Mouse (Mus musculus) testis, adult 2 months (tissue): Measurements from ENCODE around the gene Abcg5. TPM values are rescaled to one million over a fixed set of nuclear protein-coding genes. Genes with fewer than 3 reads are reported as not detected.

Experiments
- H3K27ac ChIP-seq: fragments of 200-500 bp; 2 replicates; pipeline ENCODE4 v1.5.1; 2012; ENCODE audit warnings: low read depth, low read length; ENCODE audit not compliant: control insufficient read depth, insufficient read depth
- H3K27me3 ChIP-seq: fragments of 200-500 bp; 2 replicates; pipeline ENCODE4 v1.6.1; 2012; ENCODE audit warnings: mild to moderate bottlenecking, low read length, moderate library complexity; ENCODE audit not compliant: control insufficient read depth, insufficient read depth
- H3K36me3 ChIP-seq: fragments of 200-500 bp; 2 replicates; pipeline ENCODE4 v1.6.1; 2012; ENCODE audit warnings: mild to moderate bottlenecking, low read length; ENCODE audit not compliant: control insufficient read depth, insufficient read depth
- H3K4me1 ChIP-seq: fragments of 200-500 bp; 2 replicates; pipeline ENCODE4 v1.6.1; 2012; ENCODE audit warnings: low read length; ENCODE audit not compliant: control insufficient read depth, insufficient read depth
- H3K4me3 ChIP-seq: fragments of 200-500 bp; 2 replicates; pipeline ENCODE4 v1.5.1; 2012; ENCODE audit warnings: low read depth, mild to moderate bottlenecking, low read length, moderate library complexity, mixed read lengths; ENCODE audit not compliant: control insufficient read depth
- CTCF ChIP-seq: fragments of 200-500 bp; IDR thresholded peaks from 2 replicates; pipeline ENCODE4 v1.5.1; 2012; ENCODE audit warnings: low read depth, mild to moderate bottlenecking, inconsistent platforms, low read length, moderate library complexity; ENCODE audit not compliant: control insufficient read depth, insufficient read depth, insufficient replicate concordance
- POLR2A ChIP-seq: fragments of 200-500 bp; IDR thresholded peaks from 2 replicates; pipeline ENCODE4 v1.6.1; 2012; ENCODE audit warnings: low read depth, mild to moderate bottlenecking, inconsistent platforms, low read length, moderate library complexity; ENCODE audit not compliant: control insufficient read depth
- polyA plus RNA-seq: library from polyadenylated mRNA; depleted of rRNA; stranded (reverse); fragments of >200 nt; gene quantifications from 2 replicates; pipeline ENCODE4 v1.2.3, GENCODE M21; 2012

Gene Abcg5
- polyA plus RNA-seq, 1 experiment = 0.40 TPM

DNA sequence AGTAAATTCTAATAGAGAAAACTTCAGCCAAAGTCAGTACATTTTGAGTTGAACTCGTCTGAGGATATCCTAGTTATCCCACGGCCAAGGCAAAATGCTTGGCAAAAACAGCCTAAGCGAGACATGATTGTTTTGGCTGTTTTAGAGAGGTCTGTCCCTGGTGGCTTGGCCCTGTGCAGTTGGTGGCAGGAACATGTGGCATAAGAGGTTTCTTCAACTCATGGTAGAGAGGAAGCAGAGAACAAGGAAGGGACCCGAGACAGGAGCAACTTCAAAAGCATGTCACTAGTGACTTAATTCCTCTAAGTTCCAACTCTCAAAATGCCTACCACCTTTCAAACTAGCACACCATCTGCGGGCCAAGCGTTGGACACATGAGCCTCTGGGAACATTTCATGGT is 62.2 kb downstream of the Abcg5 start:
- Histone ChIP-seq H3K4me1 (no peaks in the 10 kb centered on the region), H3K27me3 (no peaks in the 10 kb centered on the region), H3K4me3 (no peak overlapping the region), H3K27ac (no peak overlapping the region), H3K36me3 (no peaks in the 10 kb centered on the region)
- TF ChIP-seq POLR2A (no peak), CTCF (no peak)

DNA sequence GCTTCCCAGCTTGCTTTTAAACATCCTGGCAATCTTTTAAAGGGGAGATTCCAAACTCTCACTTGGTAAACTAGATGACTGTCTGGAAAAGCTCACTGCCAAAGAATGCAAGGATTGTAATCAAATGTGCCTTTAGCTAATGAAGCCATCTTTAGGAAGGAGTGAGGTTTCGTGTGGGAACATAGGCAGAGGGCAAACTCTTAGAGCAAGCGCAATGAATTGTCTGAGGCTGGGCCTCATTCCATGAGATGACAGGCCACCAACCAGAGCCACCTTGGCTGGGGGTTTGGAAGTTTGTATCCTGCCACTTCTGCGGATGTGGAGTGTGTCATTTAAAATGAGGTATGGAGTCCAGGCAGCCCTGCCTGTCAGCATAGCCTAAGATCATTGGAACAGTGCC is 62.7 kb downstream of the Abcg5 start:
- H3K27ac ChIP-seq = no peak overlapping the region

DNA sequence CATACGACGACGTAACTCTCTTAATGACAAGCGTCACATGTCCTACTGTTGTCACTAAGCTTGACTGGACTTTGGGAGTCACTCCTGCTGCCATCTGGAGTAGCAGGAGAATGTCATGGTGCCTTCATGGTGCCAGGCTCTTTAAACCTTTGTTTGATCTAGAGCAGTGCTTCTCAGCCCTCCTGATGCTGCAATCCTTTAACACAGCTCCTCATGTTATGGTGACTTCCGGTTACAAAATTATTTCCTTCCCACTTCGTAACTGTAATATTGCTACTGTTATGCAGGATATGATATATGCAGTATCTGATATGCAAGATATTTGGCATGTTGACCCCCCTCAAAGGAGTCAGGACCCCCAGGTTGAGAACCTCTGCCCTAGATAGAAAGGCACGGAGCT is 63.7 kb downstream of the Abcg5 start:
- Histone ChIP-seq H3K36me3 (no peaks in the 10 kb centered on the region), H3K4me1 (no peaks in the 10 kb centered on the region), H3K27ac (no peak overlapping the region), H3K27me3 (no peaks in the 10 kb centered on the region), H3K4me3 (no peak overlapping the region)
- TF ChIP-seq CTCF = no peak
- TF ChIP-seq POLR2A = no peak

More for the DNA sequence above, 62.7 kb downstream of the Abcg5 start:
- H3K4me3 ChIP-seq = no peak overlapping the region
- H3K27me3 ChIP-seq = no peaks in the 10 kb centered on the region
- no peaks in the 10 kb centered on the region for H3K36me3 ChIP-seq
- TF ChIP-seq CTCF (no peak), POLR2A (no peak)
- no peaks in the 10 kb centered on the region for H3K4me1 ChIP-seq

DNA sequence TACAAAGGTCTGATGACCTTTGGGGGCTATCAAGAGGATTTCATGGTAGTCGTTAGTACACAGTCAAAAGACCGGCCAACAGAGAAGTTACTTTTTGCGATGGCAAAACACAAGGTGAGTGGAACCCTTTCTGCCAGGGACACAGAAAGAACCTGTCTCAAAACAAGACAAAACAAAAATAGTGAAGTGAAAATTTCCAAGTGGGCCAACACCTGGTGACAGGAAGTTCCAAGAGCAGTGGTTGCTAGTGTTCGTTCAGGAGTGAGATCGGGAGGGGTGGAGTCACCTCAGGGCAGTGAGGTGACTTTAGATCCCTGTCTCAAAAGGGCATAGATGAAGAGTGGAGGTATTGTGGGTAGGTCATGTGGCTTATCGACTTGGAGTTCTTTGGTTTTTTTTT is 64.9 kb downstream of the Abcg5 start:
- no peaks in the 10 kb centered on the region for H3K36me3 ChIP-seq
- TF ChIP-seq CTCF = no peak
- H3K4me1 ChIP-seq = no peaks in the 10 kb centered on the region
- no peak overlapping the region for H3K27ac ChIP-seq
- H3K4me3 ChIP-seq = no peak overlapping the region
- no peaks in the 10 kb centered on the region for H3K27me3 ChIP-seq

DNA sequence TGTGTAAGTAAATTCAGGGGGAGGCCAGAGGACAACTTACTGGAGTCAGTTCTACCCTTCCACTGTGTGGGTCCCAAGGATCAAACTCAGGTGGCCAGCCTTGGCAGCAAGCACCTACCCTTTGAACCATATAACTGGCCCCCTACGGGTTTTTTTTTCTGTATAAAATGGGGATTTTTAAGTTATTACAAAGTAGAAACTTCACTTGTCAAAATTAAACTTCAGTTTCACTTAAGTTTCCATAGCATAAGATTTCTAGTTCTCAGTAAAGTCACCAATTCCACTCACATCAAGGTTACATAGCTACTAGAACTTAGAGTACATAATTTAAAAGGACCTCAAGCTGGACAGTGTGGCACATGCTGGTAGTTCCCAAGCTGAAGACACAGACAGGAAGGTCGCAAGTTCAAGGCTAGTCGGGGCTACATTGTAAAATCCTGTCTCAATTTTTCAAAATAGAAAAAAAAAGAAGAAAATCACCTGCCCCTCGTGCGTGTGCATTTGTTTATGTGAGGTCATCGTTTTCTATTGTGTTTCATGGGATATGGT is 66.2 kb downstream of the Abcg5 start:
- no peaks in the 10 kb centered on the region for H3K27me3 ChIP-seq
- H3K4me3 ChIP-seq = no peak overlapping the region
- H3K4me1 ChIP-seq = no peaks in the 10 kb centered on the region
- H3K36me3 ChIP-seq = no peaks in the 10 kb centered on the region
- TF ChIP-seq CTCF = no peak
- no peak for TF ChIP-seq POLR2A
- H3K27ac ChIP-seq = no peak overlapping the region

DNA sequence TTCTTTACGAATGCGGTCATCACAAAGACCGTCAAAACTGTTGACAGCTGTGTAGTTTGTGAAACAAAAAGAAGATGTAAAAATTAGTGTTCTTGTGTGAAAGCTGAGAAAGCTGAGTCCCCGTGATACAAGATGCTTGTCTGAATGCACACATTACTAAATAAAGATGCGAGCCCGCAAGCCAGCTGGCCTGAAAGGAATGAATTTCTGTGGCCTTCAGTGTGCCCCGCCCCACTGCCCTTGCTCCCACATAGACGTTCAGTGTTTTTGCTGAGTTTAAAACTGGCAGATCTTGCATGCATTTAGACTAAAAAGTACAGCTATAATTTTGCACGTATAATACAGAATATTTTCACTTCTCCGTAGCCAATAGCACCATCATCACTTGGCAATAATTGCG is 67.0 kb downstream of the Abcg5 start:
- Histone ChIP-seq H3K4me1 (no peaks in the 10 kb centered on the region), H3K27me3 (no peaks in the 10 kb centered on the region), H3K27ac (no peak overlapping the region), H3K36me3 (no peaks in the 10 kb centered on the region), H3K4me3 (no peak overlapping the region)
- TF ChIP-seq CTCF (no peak), POLR2A (no peak)

DNA sequence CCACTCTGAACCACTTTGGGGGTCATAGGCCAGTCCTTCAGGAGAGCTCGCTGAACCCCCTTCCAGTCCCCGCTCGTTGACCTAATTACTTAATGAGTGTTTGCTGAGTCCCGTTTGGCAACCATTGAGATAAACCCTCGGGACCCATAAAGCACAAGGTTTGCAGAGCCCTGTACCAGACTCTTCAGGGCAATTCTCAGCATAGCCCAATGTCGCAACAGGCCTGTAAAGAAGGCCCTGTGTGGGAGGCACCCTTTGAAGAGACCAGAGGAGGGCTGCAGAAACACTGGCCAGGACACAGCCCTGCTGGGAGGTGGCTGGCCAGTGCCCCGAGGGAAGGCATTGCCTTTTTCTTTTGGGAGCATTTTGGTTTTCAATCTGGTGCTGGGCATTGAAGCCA is 70.8 kb downstream of the Abcg5 start:
- no peak overlapping the region for H3K4me3 ChIP-seq
- no peak for TF ChIP-seq POLR2A
- TF ChIP-seq CTCF = no peak
- no peak overlapping the region for H3K27ac ChIP-seq
- H3K36me3 ChIP-seq = no peaks in the 10 kb centered on the region
- H3K4me1 ChIP-seq = peaks cover 4% of the 10 kb centered on the region
- H3K27me3 ChIP-seq = no peaks in the 10 kb centered on the region

DNA sequence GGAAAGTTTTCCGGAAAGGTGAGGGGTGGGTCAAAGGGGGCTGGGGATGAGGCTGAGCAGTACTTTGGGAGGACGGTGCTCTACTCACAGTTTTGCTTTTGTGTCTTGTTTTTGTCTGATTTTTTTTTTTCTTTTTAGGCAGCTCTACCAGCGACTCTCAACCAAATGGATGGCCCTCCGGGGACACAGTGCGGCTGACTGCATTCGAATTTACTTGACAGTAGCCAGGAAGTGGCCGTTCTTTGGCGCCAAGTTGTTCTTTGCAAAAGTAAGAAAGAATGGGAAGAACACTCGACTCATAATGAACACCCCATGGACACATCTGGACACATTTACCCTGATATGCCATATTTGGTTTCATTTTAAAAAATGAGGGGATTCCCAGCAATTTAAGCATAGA is 71.3 kb downstream of the Abcg5 start:
- H3K36me3 ChIP-seq = no peaks in the 10 kb centered on the region
- no peaks in the 10 kb centered on the region for H3K27me3 ChIP-seq
- TF ChIP-seq CTCF (no peak), POLR2A (no peak)
- H3K4me3 ChIP-seq = no peak overlapping the region
- no peak overlapping the region for H3K27ac ChIP-seq
- peaks cover 4% of the 10 kb centered on the region for H3K4me1 ChIP-seq
